Mouse (Mus musculus) limb, embryonic 10.5 days (tissue): Measurements from ENCODE around the gene Rbx1. TPM values are rescaled to one million over a fixed set of nuclear protein-coding genes. Genes with fewer than 3 reads are reported as not detected.
"Not testable (repeated sequence)": the region's sequence is repeated elsewhere in the genome, so short reads cannot be mapped to it uniquely, and the experiment has no call there.

ENCODE experiments used
- DNase-seq: peaks from one replicate; pipeline ENCODE4 v3.0.0-alpha.2; 2017; ENCODE audit warnings: low spot score
- H3K27ac ChIP-seq: fragments of 300-500 bp; sonication (generic); 2 replicates; pipeline ENCODE4 v1.5.1; 2016; ENCODE audit warnings: mild to moderate bottlenecking
- H3K27me3 ChIP-seq: fragments of 300-500 bp; sonication (generic); 2 replicates; pipeline ENCODE4 v1.6.1; 2016; ENCODE audit warnings: low read depth, mild to moderate bottlenecking; ENCODE audit not compliant: poor library complexity, severe bottlenecking
- H3K36me3 ChIP-seq: fragments of 300-500 bp; sonication (generic); 2 replicates; pipeline ENCODE4 v1.6.1; 2016; ENCODE audit warnings: mild to moderate bottlenecking, moderate library complexity
- H3K4me1 ChIP-seq: fragments of 300-500 bp; sonication (generic); 2 replicates; pipeline ENCODE4 v1.6.1; 2016
- H3K4me3 ChIP-seq: fragments of 300-500 bp; sonication (generic); 2 replicates; pipeline ENCODE4 v1.5.1; 2016; ENCODE audit warnings: mild to moderate bottlenecking, moderate library complexity
- H3K9me3 ChIP-seq: fragments of 300-500 bp; sonication (generic); replicated peaks from 2 replicates; pipeline ENCODE4 v1.6.1; 2016; ENCODE audit warnings: mild to moderate bottlenecking
- WGBS: fragments of 180-500 bp; shearing (Covaris S2); methylation state at CpG from one replicate; pipeline ENCODE4 v1.1.7; 2016; 5-methylcytosine and 5-hydroxymethylcytosine counted together
- polyA plus RNA-seq: library from polyadenylated mRNA; unstranded; fragments of >200 nt; fragmentation: Nextera tagmentation; extraction: Ambion mirVana; gene quantifications from 2 replicates; pipeline ENCODE4 v1.2.1, GENCODE M21; 2016

Rbx1 gene
- polyA plus RNA-seq, 1 experiment from 2014 or later: 590 TPM

GRCm38 (mm10) chr15:81466738-81467113 lies 630 bp downstream of the Rbx1 start:
- H3K27ac ChIP-seq: peak overlapping the region; percentile 93
- H3K27me3 ChIP-seq: no peaks in the 10 kb centered on the region
- 0% methylated on average over 15 of the region's 15 CpGs for WGBS
- no peaks in the 10 kb centered on the region for H3K9me3 ChIP-seq
- peaks cover 46% of the 10 kb centered on the region for H3K36me3 ChIP-seq
- peaks cover 18% of the 10 kb centered on the region for H3K4me1 ChIP-seq
- H3K4me3 ChIP-seq: peak overlapping the region; percentile 80
- DNase-seq: no peak

- H3K9me3 ChIP-seq: no peaks in the 10 kb centered on the region
- H3K27me3 ChIP-seq: no peaks in the 10 kb centered on the region
- peaks cover 10% of the 10 kb centered on the region for H3K4me1 ChIP-seq
- H3K36me3 ChIP-seq: peaks cover 78% of the 10 kb centered on the region
- 66% methylated on average over 8 of the region's 8 CpGs for WGBS
- no peak overlapping the region for H3K4me3 ChIP-seq
- H3K27ac ChIP-seq: no peak overlapping the region
- no peak for DNase-seq
These were observed 4.6 kb downstream of the Rbx1 start for GRCm38 (mm10) chr15:81470735-81471134.

- 94% methylated on average over 5 of the region's 5 CpGs for WGBS
- Histone ChIP-seq H3K4me1 (peaks cover 11% of the 10 kb centered on the region), H3K36me3 (peaks cover 86% of the 10 kb centered on the region), H3K4me3 (no peak overlapping the region), H3K27ac (no peak overlapping the region), H3K9me3 (no peaks in the 10 kb centered on the region), H3K27me3 (no peaks in the 10 kb centered on the region)
- no peak for DNase-seq
These were observed 6.2 kb downstream of the Rbx1 start for GRCm38 (mm10) chr15:81472256-81472655.

GRCm38 (mm10) chr15:81475654-81476053 lies 9.6 kb downstream of the Rbx1 start:
- 47% methylated on average over 3 of the region's 3 CpGs for WGBS
- Histone ChIP-seq H3K4me3 (no peak overlapping the region), H3K4me1 (peaks cover 13% of the 10 kb centered on the region), H3K36me3 (peaks cover 57% of the 10 kb centered on the region), H3K9me3 (no peaks in the 10 kb centered on the region), H3K27ac (no peak overlapping the region), H3K27me3 (no peaks in the 10 kb centered on the region)
- no peak for DNase-seq

- Histone ChIP-seq H3K4me1 (peaks cover 21% of the 10 kb centered on the region), H3K27me3 (no peaks in the 10 kb centered on the region), H3K4me3 (0 out of 2 replicates have a peak overlapping the region, but pooled peaks have one; percentile 18), H3K9me3 (no peaks in the 10 kb centered on the region), H3K27ac (peak overlapping the region; percentile 40; the same call in 1 of the 2 replicates), H3K36me3 (peaks cover 48% of the 10 kb centered on the region)
- peak; percentile 45 for DNase-seq
- WGBS: 0% methylated on average over 2 of the region's 2 CpGs
These were observed 10.5 kb downstream of the Rbx1 start for GRCm38 (mm10) chr15:81476597-81476996.

- DNase-seq: no peak
- no peak overlapping the region for H3K27ac ChIP-seq
- H3K4me1 ChIP-seq: peaks cover 21% of the 10 kb centered on the region
- H3K9me3 ChIP-seq: no peaks in the 10 kb centered on the region
- H3K36me3 ChIP-seq: peaks cover 19% of the 10 kb centered on the region
- no peak overlapping the region for H3K4me3 ChIP-seq
- H3K27me3 ChIP-seq: no peaks in the 10 kb centered on the region
- 64% methylated on average over 21 of the region's 21 CpGs for WGBS
These were observed 13.5 kb downstream of the Rbx1 start for GRCm38 (mm10) chr15:81479446-81480213.

GRCm38 (mm10) chr15:81480284-81480683 lies 14.2 kb downstream of the Rbx1 start:
- not testable (repeated sequence) for H3K4me3 ChIP-seq, H3K27me3 ChIP-seq, H3K27ac ChIP-seq, H3K9me3 ChIP-seq, DNase-seq
- 65% methylated on average over 3 of the region's 3 CpGs for WGBS
- Histone ChIP-seq H3K36me3 (peaks cover 13% of the 10 kb centered on the region), H3K4me1 (peaks cover 21% of the 10 kb centered on the region)

- peak; percentile 40 for DNase-seq
- Histone ChIP-seq H3K27me3 (no peaks in the 10 kb centered on the region), H3K36me3 (peaks cover 6% of the 10 kb centered on the region), H3K9me3 (no peaks in the 10 kb centered on the region), H3K27ac (no peak overlapping the region), H3K4me3 (peak overlapping the region; percentile 42), H3K4me1 (peaks cover 21% of the 10 kb centered on the region)
- WGBS: 15% methylated on average over 13 of the region's 13 CpGs
These were observed 14.9 kb downstream of the Rbx1 start for GRCm38 (mm10) chr15:81480977-81481379.

- no peak for DNase-seq
- Histone ChIP-seq H3K4me3 (no peak overlapping the region), H3K9me3 (no peaks in the 10 kb centered on the region), H3K36me3 (no peaks in the 10 kb centered on the region), H3K4me1 (peaks cover 14% of the 10 kb centered on the region), H3K27me3 (no peaks in the 10 kb centered on the region), H3K27ac (no peak overlapping the region)
- 96% methylated on average over 2 of the region's 2 CpGs for WGBS
These were observed 16.9 kb downstream of the Rbx1 start for GRCm38 (mm10) chr15:81482966-81483365.

- H3K4me3 ChIP-seq: no peak overlapping the region
- WGBS: 87% methylated on average over 6 of the region's 6 CpGs
- H3K36me3 ChIP-seq: no peaks in the 10 kb centered on the region
- H3K4me1 ChIP-seq: peaks cover 14% of the 10 kb centered on the region
- H3K27me3 ChIP-seq: no peaks in the 10 kb centered on the region
- no peaks in the 10 kb centered on the region for H3K9me3 ChIP-seq
- DNase-seq: no peak
- no peak overlapping the region for H3K27ac ChIP-seq
These were observed 17.6 kb downstream of the Rbx1 start for GRCm38 (mm10) chr15:81483691-81484090.

GRCm38 (mm10) chr15:81485483-81485882 lies 19.4 kb downstream of the Rbx1 start:
- Histone ChIP-seq H3K27me3 (no peaks in the 10 kb centered on the region), H3K4me1 (peaks cover 8% of the 10 kb centered on the region), H3K36me3 (no peaks in the 10 kb centered on the region), H3K9me3 (no peaks in the 10 kb centered on the region), H3K4me3 (no peak overlapping the region), H3K27ac (no peak overlapping the region)
- no peak for DNase-seq
- 93% methylated on average over 4 of the region's 4 CpGs for WGBS

GRCm38 (mm10) chr15:81503466-81503865 lies 37.4 kb downstream of the Rbx1 start:
- Histone ChIP-seq H3K4me1 (no peaks in the 10 kb centered on the region), H3K9me3 (no peaks in the 10 kb centered on the region), H3K4me3 (no peak overlapping the region), H3K36me3 (no peaks in the 10 kb centered on the region), H3K27ac (no peak overlapping the region), H3K27me3 (no peaks in the 10 kb centered on the region)
- WGBS: 92% methylated on average over 2 of the region's 2 CpGs
- no peak for DNase-seq

GRCm38 (mm10) chr15:81503995-81504394 lies 37.9 kb downstream of the Rbx1 start:
- Histone ChIP-seq H3K4me3 (no peak overlapping the region), H3K27me3 (no peaks in the 10 kb centered on the region), H3K36me3 (no peaks in the 10 kb centered on the region), H3K4me1 (no peaks in the 10 kb centered on the region), H3K27ac (no peak overlapping the region), H3K9me3 (no peaks in the 10 kb centered on the region)
- 96% methylated on average over 2 of the region's 2 CpGs for WGBS
- DNase-seq: no peak

GRCm38 (mm10) chr15:81507201-81507600 lies 41.1 kb downstream of the Rbx1 start:
- Histone ChIP-seq H3K9me3 (no peaks in the 10 kb centered on the region), H3K4me1 (peaks cover 6% of the 10 kb centered on the region), H3K36me3 (no peaks in the 10 kb centered on the region), H3K4me3 (no peak overlapping the region), H3K27ac (no peak overlapping the region), H3K27me3 (no peaks in the 10 kb centered on the region)
- DNase-seq: no peak
